Mouse (Mus musculus) kidney, adult 8-10 months (tissue): Measurements from ENCODE around the gene Rhebl1.

ENCODE experiments used
- DNase-seq, 2 experiments: peaks; one replicate each; pipeline ENCODE4 v3.0.0; 2022

The Rhebl1 gene

GRCm38 (mm10) chr15:98904692-98905091 is 10.4 kb upstream of the Rhebl1 start:
- peak in 1 of 2 experiments; percentile 39 for DNase-seq

GRCm38 (mm10) chr15:98902600-98902999 is 8.3 kb upstream of the Rhebl1 start:
- no peak for DNase-seq

- no peak for DNase-seq
These were observed 7.2 kb upstream of the Rhebl1 start for GRCm38 (mm10) chr15:98901530-98901929.

GRCm38 (mm10) chr15:98897928-98898800 is 3.8 kb upstream of the Rhebl1 start, which contains the start of gene Dhh:
TSS of gene Dhh (minus strand) at chr15:98898540.
- DNase-seq = no peak

GRCm38 (mm10) chr15:98897495-98897894 is 3.2 kb upstream of the Rhebl1 start:
- DNase-seq = no peak

- no peak for DNase-seq
These were observed 1.6 kb upstream of the Rhebl1 start for GRCm38 (mm10) chr15:98895635-98896589.

GRCm38 (mm10) chr15:98894746-98895634 is 650 bp upstream of the Rhebl1 start:
- no peak for DNase-seq

GRCm38 (mm10) chr15:98893036-98893435 is 1.3 kb downstream of the Rhebl1 start:
- no peak for DNase-seq

GRCm38 (mm10) chr15:98891907-98892606 is 2.3 kb downstream of the Rhebl1 start:
- peak; percentile 75 to 83 for DNase-seq

- DNase-seq = no peak
These were observed 3.1 kb downstream of the Rhebl1 start for GRCm38 (mm10) chr15:98891198-98891742.

GRCm38 (mm10) chr15:98887526-98887925 is 6.8 kb downstream of the Rhebl1 start:
- DNase-seq = no peak

GRCm38 (mm10) chr15:98886667-98887387 is 7.5 kb downstream of the Rhebl1 start:
- DNase-seq = no peak

GRCm38 (mm10) chr15:98884106-98884505 is 10.2 kb downstream of the Rhebl1 start:
- DNase-seq = no peak

- peak; percentile 78 to 86 for DNase-seq
These were observed 10.7 kb downstream of the Rhebl1 start for GRCm38 (mm10) chr15:98883661-98884060.

- DNase-seq = no peak
These were observed 12.7 kb downstream of the Rhebl1 start for GRCm38 (mm10) chr15:98881656-98882008.

GRCm38 (mm10) chr15:98880978-98881655 is 13.2 kb downstream of the Rhebl1 start:
- DNase-seq = peak; percentile 96 to 97

- peak; percentile 63 to 69 for DNase-seq
These were observed 17.0 kb downstream of the Rhebl1 start for GRCm38 (mm10) chr15:98877331-98877730.

- peak; percentile 91 to 93 for DNase-seq
These were observed 22.1 kb downstream of the Rhebl1 start for GRCm38 (mm10) chr15:98871916-98872888.
